Mouse (Mus musculus): ENCODE data around the gene Ubd.
"Not testable (repeated sequence)": the region's sequence is repeated elsewhere in the genome, so short reads cannot be mapped to it uniquely, and the experiment has no call there.

Ubd gene

DNA sequence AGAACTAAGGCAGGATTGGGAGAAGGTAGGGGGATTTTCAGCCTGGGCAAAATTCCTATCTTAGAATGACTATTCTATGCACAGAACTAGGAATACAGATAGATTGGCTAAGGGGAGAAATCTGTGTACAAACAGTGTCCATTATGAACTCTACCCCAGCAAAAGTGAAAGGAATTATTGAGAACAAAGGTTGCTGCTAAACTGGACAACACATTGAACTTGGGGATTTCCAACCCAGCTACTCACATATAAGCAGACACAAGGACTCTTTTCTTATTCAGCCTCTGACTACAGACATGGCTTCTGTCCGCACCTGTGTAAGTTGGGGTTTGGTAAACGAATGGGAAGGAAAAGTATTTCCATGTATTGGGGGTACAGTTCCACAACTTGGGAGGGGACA, at the start of gene Ubd:
Gene Ubd, plus strand, starts transcription at position 237 of the 400 bp plus-strand sequence.
- no peak for DNase-seq (ENCODE audit: low spot score in 2 of 2)

DNA sequence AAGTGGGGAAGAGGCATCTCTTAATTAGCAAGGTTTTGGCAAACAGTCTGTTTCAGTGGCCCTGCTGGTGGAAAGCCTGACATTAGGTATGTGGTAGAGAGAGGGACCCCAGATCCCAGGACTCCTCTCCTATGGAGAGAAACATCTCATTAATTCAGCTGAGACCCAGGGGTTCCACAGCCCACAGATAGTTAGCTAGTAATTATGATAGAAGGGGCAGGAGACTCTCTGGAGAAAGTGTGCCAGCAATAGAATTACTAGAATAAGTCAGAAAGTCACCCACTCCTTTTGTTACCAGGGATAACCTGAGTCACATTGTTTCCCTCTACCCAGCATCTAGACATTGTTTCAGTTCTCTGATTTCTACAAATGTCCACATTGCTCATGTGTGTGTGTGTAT, 32.3 kb upstream of the Ubd start, which contains the start of gene Olfr93:
Gene Olfr93, minus strand, starts transcription at position 101 of the 400 bp plus-strand sequence.
- no peak for DNase-seq (ENCODE audit: low spot score in 2 of 2)

DNA sequence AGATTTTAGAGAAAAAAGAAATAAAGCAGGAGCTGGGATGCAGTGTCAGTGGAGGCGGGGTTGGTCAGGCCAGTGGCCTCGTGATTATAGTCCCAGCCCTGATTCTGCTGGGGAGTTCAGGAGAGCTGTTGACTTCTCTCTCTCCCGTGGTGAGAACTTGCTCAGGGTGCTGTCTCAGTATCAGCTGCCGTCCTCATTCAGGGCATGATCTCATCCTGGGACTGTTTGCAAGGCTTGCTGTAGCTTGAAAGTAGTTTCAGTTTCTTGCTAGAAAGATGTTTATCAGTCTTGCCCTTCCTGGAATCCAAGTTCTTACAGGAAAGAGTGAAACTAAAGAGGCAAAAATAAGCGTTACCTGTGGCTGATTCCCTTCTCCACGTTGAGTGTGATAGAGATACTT, 8.2 kb upstream of the Ubd start:
- DNase-seq (ENCODE audit: low spot score in 2 of 2), result no peak

DNA sequence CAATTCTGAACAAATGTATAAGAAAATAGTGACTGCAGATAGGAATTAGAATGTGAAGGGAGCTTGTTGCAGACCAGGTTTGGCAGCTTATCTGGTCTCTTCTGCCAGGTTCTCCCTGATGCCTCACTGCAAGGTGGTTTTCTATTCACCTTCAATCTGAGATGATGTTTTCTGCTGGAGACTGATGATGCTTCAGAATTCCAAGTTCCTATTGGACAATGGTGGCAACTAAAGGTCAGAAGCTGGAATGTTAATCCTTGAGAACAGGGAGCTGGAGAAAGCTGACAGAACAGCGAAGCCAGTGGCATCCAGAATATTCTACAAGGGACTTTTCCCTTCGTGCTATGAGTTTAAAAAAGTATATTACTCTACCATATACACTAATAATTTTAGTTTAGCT, 3.0 kb upstream of the Ubd start:
- peak in 1 of 2 experiments; percentile 53 for DNase-seq (ENCODE audit: low spot score in 2 of 2)

DNA sequence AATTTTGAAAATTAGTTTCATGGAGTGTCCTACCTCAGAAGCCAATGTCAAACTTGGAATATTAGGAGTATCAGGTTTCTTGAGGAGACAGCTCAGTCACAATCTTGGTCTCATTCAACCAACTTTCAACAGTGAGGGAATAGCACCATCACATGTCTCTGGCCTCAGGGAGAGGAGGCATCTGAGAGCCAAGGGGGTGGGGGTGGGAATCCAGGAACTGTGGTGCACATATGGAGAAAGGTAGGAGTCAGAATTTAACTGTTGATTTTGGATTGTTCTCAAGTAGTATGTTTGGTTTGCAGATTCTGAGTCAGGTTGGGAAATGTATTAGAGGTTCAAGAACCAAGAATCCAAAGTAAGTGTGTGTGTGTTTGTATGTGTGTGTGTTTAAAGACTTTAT, 660 bp upstream of the Ubd start:
- DNase-seq (ENCODE audit: low spot score in 2 of 2), result no peak

DNA sequence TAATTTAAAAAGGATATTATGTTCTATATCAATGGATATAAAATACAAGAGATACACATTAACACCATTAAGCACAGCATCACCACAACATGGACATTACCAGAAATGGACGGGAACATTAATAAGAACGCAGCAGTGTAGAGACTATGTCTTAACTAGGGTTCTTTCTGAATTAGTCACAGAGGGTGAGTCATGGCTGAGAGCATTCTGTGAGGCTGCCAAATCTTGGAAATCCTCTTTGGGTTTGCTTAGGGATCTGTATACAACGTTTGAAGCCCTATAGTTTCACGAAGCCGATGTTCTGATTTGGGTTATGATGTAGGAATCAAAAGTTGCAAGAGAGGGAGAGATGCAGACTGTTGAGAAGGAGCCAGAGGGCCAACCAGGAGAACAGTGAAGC, 1.1 kb downstream of the Ubd start:
- peak in 1 of 2 experiments; percentile 39 for DNase-seq (ENCODE audit: low spot score in 2 of 2)

DNA sequence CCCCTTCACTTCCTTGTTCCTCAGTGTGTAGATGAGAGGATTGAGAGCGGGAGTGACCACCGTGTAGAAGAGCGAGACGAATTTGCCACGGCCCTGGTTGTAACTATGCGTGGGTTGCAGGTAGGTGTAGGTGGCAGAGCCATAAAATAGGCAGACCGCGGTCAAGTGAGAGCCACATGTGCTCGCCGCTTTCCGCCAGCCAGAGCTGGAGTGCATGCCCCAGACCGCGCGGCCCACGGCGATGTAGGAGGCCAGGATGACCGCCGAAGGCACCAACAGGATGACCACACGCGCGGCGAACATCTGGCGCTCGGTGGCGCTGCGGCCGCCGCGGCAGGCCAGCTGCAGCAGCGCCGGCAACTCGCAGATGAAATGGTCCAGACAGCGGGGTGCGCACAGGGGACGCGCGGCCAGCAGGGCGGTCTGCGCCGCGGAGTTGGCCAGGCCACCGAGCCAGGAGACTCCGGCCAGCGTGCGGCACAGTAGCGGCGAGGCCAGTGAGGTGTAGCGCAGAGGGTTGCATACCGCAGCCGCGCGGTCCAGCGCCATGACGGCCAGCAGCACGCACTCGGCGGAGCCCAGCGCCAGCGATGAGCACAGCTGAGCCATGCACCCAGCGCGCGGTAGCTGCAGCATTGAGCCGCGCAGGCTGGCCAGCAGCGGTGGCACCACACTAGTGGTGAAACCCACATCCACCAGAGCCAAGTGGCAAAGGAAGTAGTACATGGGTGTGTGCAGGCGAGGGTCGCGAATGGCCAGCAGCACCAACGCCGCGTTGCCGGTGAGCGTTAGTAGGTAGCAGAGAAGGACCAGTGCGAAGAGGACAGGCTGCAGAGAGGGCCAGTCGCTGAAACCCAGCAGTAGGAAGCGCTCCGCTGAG, 3.4 kb downstream of the Ubd start:
- peak in 1 of 2 experiments; percentile 24 for DNase-seq (ENCODE audit: low spot score in 2 of 2)

DNA sequence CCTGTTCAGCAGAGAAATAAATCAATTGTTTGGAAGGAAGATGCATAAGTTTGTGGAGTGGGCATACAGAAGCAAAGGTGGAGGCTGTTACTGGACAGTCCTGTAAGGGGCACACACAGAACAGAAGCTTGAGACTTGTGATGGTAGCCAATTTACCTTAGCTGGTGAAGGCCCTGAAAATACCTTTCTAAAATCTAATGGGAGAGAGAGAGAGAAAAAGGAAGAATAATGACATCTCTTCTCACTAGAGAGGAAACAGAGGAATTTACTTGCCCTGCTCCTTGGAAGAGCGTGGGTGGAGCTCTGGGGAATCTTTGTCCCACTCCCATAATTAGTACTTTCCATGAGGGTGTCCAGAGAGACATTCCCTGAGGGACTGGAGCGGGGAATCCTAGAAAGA, 7.2 kb downstream of the Ubd start, which contains the start of gene Olfr94:
Gene Olfr94, minus strand, starts transcription at position 101 of the 400 bp plus-strand sequence.
- DNase-seq (ENCODE audit: low spot score in 2 of 2), result no peak

DNA sequence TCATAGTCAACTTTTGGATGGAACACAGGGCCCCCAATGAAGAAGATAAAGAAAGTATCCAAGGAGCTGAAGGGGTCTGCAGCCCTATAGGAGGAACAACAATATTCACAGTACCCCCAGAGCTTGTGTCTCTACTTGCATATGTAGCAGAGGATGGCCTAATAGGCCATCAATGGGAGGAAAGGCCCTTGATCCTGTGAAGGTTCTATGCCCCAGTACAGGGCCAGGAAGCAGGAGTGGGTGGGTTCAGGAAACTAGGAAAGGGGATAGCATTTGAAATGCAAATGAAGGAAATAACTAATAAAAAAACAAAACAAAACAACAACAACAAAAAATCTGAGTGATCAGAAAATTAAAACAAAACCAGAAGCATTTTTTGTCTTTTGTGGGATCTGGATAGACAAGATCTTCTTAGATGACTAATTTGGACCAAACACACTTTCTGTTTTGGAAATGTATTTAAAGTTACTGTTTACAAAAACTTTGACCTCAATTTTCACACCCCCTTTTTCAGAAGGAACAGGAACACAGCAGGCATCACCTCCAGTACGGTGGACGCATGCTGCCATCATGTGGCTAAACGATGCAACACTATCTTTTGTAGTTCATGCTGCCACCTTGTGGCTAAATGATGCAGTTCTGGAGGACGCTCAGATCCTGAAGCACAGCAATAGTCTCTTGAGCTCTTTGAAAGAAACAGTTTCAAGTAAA, 9.7 kb downstream of the Ubd start:
- DNase-seq (ENCODE audit: low spot score in 2 of 2), result peak; percentile 39 to 91

DNA sequence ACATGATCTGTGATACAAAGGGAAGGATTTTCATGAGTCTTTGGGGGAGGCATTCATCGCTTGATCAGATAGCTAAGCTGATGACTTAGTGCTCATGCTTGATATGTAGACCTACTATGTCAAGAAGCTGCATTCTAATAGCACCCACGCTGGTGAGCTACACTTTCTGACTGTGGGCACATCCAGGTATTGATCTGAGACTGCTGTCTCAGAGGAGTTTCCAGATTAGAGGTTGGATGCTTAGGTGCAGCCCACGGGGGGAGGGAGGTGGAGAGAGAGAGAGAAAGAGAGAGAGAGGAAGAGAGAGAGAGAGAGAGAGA, 10.2 kb downstream of the Ubd start:
- DNase-seq (ENCODE audit: low spot score in 2 of 2), result no peak

DNA sequence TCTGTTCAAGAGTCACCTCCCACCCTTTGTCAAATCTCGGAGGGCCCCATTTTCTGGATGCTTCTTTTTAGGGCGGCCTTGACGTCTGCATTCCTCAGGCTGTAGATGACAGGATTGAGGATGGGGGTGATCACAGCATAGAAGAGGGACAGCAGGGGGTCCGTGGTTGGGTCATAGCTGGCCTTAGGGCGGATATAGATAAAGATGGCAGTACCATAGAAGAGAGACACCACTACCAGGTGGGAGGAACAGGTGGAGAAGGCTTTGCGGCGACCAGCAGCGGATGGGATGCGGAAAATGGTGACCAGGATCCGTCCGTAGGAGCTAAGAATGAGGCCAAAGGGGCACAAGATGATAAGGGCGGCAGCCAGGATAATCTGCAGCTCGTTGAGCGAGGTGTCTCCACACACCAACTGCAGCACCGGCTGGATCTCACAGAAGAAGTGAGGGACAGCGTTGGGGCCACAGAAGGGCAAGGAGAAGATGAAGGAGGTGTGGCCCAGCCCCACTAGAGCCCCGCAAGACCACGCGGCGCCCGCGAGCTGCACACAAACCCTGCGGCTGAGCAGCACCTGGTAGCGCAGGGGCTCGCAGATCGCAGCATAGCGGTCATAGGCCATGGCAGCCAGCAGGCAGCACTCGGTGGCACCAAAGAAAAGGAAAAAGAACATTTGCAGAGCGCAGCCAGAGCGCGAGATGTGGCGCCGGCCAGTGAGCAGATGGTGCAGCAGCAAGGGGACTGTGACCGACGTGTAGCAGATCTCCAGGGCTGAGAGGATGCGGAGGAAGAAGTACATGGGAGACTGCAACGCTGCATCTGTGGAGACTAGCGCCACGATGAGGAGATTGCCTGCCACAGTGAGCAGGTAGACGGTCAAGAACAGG, 17.4 kb downstream of the Ubd start:
- DNase-seq (ENCODE audit: low spot score in 2 of 2), result peak in 1 of 2 experiments; percentile 23

DNA sequence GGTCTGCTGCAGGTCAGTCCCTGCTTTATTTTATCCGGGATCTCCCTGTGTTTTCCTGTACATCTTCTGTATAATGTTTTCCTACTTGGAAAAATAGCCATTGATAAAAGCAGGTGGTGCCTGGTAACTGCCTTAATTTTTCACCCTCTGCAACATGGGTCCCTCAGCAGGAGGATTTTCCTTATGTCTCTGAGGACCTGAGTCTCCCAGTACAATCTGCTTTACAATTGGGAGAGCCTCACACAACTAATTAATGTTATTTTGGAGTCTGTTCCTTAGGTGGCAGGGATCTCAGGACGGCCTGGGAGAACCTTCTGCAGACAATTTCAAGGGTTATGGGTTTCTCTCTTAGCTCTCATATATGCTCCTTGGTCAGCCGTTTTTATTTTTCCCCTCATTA, 19.3 kb downstream of the Ubd start, which contains the start of gene Olfr95:
Gene Olfr95, minus strand, starts transcription at position 101 of the 400 bp plus-strand sequence.
- no peak for DNase-seq (ENCODE audit: low spot score in 2 of 2)

DNA sequence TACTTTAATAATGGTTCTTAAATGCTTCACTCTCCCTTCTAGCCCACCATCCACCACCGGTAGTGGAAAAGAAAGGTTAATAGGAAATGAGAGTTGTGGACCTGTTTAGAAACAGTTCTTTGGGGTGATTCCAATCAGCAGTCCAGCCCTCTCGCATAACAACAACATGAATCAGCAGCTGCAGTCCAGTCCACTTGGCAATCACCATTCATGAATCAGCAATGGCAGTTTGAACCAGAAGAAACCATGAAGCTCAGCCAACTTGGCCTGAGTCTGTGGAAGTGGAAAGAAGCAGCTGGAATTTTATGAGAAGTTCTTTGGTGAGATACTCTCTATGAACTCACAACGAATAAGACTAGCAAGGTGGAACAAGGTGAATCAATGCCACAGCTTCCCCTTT, 24.8 kb downstream of the Ubd start:
- no peak for DNase-seq (ENCODE audit: low spot score in 2 of 2)

DNA sequence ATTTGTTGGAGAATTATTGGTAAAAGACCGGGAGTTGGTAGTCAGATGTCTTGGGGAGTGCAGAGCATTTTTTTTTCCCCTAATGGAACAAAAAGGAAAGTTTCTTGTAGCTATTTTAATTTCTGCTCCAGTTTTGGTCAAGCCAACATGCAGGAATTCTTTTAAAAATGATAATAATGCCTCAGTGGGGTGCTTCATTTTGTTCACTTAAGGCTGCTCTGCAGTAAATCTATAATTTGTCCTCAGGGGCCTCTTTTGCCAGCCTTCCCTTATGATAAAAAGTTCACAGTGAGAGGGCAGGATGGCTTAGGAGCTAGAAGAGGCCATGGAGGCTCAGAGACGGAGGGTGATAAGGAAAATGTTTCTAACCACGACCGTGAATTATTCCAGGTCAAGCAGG, 26.2 kb downstream of the Ubd start, which contains the start of gene Olfr96:
Gene Olfr96, plus strand, starts transcription at position 301 of the 400 bp plus-strand sequence.
- DNase-seq (ENCODE audit: low spot score in 2 of 2), result no peak

DNA sequence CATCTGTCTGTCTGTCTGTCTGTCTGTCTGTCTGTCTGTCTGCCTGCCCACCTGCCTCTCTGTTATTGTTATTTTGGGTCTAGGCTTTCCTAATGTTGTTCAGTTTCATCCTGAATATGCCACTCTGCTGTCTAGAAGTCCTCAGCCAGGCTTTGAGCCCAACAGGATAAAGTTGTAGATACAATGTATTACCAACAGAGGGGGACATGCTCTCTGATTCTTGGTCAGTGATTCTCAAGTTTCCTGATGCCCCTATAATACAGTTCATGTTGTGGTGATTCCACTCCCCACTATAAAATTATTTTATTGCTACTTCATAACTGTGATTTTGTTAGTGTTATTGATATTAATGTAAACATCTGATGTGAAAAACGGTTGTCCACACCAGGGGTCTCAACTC, 28.2 kb downstream of the Ubd start:
- no peak for DNase-seq (ENCODE audit: low spot score in 2 of 2)

DNA sequence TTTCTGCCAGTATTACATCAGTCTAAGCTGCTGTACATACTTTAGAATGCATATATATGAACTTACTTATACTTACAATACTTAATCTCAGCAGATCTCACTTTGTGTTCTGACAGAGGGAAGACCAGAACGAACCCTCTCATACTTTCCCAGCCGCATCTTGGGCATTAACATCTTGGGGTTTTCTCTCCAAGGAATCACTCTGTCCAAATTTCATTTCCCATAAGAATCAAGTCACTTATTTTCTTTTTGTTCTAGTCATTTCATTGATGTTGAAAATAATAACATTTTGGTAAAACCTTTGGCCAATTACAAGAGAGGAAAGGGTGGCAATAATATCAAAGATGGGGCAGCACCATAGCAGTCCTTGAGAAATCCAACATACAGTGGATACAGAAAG, 43.5 kb downstream of the Ubd start, which contains the start of gene Olfr97:
Gene Olfr97, minus strand, starts transcription at position 101 of the 400 bp plus-strand sequence.
- not testable (repeated sequence) for DNase-seq (ENCODE audit: low spot score in 2 of 2)

DNA sequence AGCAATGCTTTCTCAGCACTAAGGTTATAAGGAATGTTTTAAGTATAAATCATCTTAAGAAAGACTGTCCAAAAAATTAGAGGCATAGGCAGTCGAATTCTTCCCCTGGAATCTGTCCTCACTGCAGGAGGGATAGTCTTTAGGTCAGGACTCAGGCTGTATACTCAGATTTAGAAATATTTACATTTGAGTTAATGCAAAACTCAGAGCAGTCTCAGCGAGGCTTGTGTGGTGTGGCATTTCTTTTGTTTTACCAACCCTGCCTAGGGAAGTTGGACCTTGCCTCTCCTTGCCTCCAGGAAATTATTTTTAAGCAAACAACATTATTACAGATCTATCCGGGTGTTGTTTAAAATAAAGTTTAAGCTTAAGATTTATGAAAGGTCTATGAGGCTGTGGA, 48.5 kb downstream of the Ubd start:
- no peak for DNase-seq (ENCODE audit: low spot score in 2 of 2)

All from left cerebral cortex, adult 9 months (tissue).